Mouse (Mus musculus) left cerebral cortex, postnatal 10 days (tissue): ENCODE results near the gene Cacna1a. TPM values are rescaled to one million over a fixed set of nuclear protein-coding genes. Genes with fewer than 3 reads are reported as not detected.
"Not testable (repeated sequence)": the region's sequence is repeated elsewhere in the genome, so short reads cannot be mapped to it uniquely, and the experiment has no call there.

Source experiments
- DNase-seq, 2 experiments: peaks; one replicate each; pipeline ENCODE4 v3.0.0; 2021 to 2022; ENCODE audit warnings: low spot score in 2 of 2, mixed read lengths in 1 of 2; ENCODE audit errors: extremely low spot score in 1 of 2
- intact Hi-C: fragments of 180-260 bp; cut with DNase I; formaldehyde crosslinking; loops from one replicate; pipeline ENCODE4 v1.15.1; 2025
- total RNA-seq, 2 experiments: library from RNA; stranded (reverse); gene quantifications; 2 replicates each; pipeline ENCODE4 v1.2.3; 2021

Cacna1a gene
- total RNA-seq, 2 experiments from 2014 or later, result 269 to 287 TPM

- intact Hi-C loops, result no loop called here
- peak in 1 of 2 experiments; percentile 65 for DNase-seq
These were observed 66.3 kb downstream of the Cacna1a start for GRCm38 (mm10) chr8:84454532-84454931.

- intact Hi-C loops, result no loop called here
- DNase-seq, result no peak
These were observed 70.6 kb downstream of the Cacna1a start for GRCm38 (mm10) chr8:84458853-84459252.

- DNase-seq, result peak; percentile 38 to 57
- intact Hi-C loops, result no loop called here
These were observed 71.0 kb downstream of the Cacna1a start for GRCm38 (mm10) chr8:84459276-84459675.

- intact Hi-C loops, result no loop called here
- DNase-seq, result no peak
These were observed 72.5 kb downstream of the Cacna1a start for GRCm38 (mm10) chr8:84460698-84461097.

- intact Hi-C loops, result no loop called here
- peak in 1 of 2 experiments; percentile 36 for DNase-seq
These were observed 78.7 kb downstream of the Cacna1a start for GRCm38 (mm10) chr8:84466932-84467331.

- intact Hi-C loops, result no loop called here
- DNase-seq, result no peak
These were observed 80.8 kb downstream of the Cacna1a start for GRCm38 (mm10) chr8:84469076-84469475.

GRCm38 (mm10) chr8:84471271-84471995 lies 83.2 kb downstream of the Cacna1a start:
- intact Hi-C loops, result no loop called here
- DNase-seq, result peak in 1 of 2 experiments; percentile 62

DNA sequence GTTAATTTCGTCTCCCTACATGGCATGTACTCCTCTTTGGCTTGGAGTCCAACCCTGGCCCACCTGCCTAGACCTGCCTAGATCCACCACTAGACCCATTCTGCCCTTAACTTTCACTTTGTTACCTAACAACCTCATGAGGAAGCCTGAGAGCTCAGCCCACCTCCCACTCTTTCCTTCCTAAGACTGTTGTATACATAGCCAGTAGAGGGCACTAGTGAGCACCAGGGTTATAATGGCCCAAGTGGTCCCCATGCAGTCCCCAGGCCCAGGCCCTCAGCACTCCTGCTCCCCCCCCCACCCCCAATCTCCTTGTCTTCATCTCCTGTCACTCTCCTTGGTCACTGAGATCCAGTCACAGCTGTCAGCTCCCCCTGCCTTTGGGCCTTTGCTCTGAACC lies 86.2 kb downstream of the Cacna1a start:
- intact Hi-C loops, result no loop called here

DNA sequence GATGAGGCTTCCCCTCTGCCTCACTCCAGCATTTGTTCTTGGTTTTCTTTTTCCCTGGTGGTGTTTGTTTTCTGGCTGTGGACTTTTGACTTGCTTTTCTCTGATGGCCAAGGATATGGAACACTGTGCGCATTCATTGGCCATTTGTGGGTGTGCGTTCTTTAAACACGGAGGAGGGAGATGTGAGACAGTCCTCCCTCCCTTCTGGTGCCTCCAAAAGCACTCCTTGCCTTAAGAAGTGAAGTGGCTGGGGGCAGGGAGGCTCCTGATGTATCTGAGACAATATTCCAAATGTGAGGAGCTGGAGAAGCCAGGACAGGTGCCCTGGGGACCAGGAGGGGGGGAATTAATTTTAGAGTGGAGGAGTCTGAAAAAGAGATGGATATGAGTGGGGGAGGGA lies 89.1 kb downstream of the Cacna1a start:
- DNase-seq, result no peak
- intact Hi-C loops, result no loop called here

More for the DNA sequence above, 86.2 kb downstream of the Cacna1a start:
- no peak for DNase-seq

DNA sequence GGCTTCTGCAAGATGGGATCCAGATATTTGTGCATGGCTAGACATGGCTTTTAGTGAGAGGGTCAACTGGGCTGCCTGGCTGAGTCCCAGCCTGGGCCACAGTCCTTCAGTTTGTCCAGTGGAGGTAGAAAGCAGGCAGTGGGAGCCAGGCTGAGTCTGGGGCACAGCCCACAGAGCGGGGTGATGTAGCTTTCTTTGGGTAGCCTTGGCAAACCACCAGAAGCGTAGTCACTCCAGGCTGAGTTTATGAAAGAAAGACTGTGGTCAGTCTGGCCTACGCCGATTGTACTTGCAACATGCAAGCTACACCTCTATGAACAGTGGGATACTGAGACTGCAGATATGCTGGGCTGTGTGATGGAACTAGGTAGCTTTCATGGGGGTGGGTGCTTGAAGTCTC lies 94.8 kb downstream of the Cacna1a start:
- intact Hi-C loops, result no loop called here
- DNase-seq, result no peak

- no peak for DNase-seq
These were observed 97.1 kb downstream of the Cacna1a start for GRCm38 (mm10) chr8:84485366-84485765.

GRCm38 (mm10) chr8:84485864-84486263 lies 97.6 kb downstream of the Cacna1a start:
- intact Hi-C loops, result no loop called here
- DNase-seq, result no peak

More at GRCm38 (mm10) chr8:84485366-84485765, 97.1 kb downstream of the Cacna1a start:
- intact Hi-C loops, result no loop called here

DNA sequence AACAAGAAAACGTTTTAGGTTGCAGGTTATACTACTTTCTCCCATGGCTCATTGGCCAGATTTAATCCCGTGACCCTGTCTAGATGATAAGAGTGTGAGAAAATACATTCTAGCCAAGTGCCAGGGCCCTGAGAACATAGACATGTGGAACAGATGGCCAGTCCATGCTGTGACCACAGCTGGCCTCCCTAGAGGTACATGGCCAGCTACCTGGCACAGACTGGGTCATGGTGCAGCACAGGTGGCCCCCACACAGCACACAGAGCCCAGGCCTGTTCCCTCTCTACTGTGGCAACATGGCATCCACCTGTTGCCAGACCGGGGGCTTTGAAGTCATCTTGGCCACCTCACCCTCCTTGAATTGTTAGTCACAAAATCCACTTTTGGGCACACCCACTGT lies 101.0 kb downstream of the Cacna1a start:
- intact Hi-C loops, result no loop called here
- no peak for DNase-seq

DNA sequence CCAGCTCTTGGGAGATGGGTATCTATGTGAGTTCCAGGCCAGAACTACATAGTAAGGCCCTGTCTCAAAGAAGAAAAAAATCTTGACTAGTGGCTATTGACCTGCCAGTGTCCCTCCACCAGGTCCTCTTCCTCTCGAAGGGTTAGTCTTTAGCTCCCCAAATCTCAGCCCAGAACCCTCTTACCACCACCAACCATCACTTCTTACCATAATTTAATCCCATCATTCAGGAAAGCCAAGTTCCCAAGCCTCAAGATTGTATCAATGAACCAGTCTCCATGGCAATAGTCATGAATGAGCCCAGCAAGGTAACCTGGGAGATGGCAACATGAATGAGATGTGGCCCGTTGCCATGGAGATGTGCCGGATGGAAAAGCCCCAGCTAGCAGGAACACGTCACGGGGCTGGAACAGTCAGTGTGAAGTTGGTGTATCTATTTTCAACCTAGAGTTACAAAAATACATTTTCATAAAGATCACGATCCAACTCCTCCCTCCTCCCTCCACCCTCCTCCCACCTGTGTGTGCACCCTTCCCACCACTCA lies 106.4 kb downstream of the Cacna1a start:
- intact Hi-C loops, result no loop called here
- DNase-seq, result peak; percentile 88 to 94

- no peak for DNase-seq
- intact Hi-C loops, result no loop called here
These were observed 112.9 kb downstream of the Cacna1a start for GRCm38 (mm10) chr8:84501181-84501580.

GRCm38 (mm10) chr8:84501671-84502308 lies 113.5 kb downstream of the Cacna1a start:
- intact Hi-C loops, result no loop called here
- DNase-seq, result no peak

DNA sequence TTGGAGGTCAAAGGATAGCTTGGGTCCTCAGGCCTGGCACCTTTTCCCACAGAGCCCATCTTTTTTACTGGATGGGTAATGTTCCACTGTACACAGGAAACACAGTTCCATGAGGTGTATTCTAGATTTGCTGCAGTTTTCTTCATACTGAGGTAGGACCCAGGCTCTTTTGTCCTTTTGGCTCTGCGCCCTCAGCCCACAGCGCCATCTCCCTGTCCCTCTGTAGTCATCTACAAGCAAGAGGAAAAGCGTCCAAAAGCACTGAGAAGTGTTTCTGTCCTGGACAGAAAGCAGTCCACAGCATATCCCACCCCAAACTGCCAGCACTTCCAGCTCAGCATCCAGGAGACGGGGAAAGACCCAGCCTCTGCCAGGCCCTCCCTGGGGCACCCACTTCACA lies 114.4 kb downstream of the Cacna1a start:
- DNase-seq, result no peak
- intact Hi-C loops, result no loop called here

GRCm38 (mm10) chr8:84507220-84507619 lies 119.0 kb downstream of the Cacna1a start:
- intact Hi-C loops, result no loop called here
- DNase-seq, result no peak

- intact Hi-C loops, result loop anchor here (5.0 kb wide), 1 partner anchor 92 kb away; no protein-coding TSS in a partner anchor
- DNase-seq, result not testable (repeated sequence)
These were observed 121.5 kb downstream of the Cacna1a start for GRCm38 (mm10) chr8:84509764-84510163.

GRCm38 (mm10) chr8:84511621-84512020 lies 123.4 kb downstream of the Cacna1a start:
- no peak for DNase-seq
- intact Hi-C loops, result loop anchor here (5.0 kb wide), 1 partner anchor 94 kb away; no protein-coding TSS in a partner anchor
